Mouse (Mus musculus): ENCODE measurements around the gene Snx1.

Snx1 gene

DNA sequence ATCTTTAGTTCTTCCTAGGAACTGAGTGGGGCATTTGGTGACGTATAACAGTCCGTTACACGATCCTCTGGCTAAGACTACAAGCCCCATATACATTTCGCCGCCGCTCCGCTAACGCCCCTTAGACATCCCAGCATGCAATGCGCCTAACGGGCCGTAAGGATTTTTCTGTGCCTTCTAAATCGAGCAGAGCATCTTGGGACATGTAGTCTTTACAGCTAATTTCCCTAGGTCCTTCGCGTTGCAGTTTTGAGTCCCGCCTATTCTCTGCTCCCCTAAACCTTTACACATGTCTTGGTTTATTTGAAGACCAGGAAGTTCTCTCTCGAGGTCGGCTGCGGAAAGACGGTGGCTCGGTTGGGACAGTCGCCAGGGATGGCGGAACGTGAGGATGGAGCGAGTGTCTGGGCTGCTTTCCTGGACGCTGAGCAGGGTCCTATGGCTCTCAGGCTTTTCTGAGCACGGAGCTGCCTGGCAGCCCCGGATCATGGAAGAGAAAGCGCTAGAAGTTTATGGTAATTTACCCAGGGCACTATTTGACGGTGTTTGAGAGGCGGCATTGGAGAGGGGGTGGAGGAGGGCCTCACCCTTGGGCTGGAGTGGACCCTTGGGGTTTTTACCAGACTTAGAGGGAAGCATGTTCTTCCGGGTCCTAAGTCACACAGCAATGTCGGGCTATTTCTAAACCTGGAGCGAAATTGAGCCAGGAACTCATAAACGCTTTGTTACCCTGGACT, at the start of gene Snx1, which contains the start of gene Ciao2a:
Gene Snx1, minus strand, starts transcription at position 132 of the 737 bp plus-strand sequence.
Gene Ciao2a, plus strand, starts transcription at position 156 of the 737 bp plus-strand sequence.
- DNase-seq (ENCODE audit: low spot score) = peak; percentile 64

GRCm38 (mm10) chr9:66174985-66175384, 48.6 kb upstream of the Snx1 start:
- DNase-seq (ENCODE audit: low spot score) = no peak

- DNase-seq (ENCODE audit: low spot score) = no peak
Measured at GRCm38 (mm10) chr9:66173316-66173855, 47.0 kb upstream of the Snx1 start.

DNA sequence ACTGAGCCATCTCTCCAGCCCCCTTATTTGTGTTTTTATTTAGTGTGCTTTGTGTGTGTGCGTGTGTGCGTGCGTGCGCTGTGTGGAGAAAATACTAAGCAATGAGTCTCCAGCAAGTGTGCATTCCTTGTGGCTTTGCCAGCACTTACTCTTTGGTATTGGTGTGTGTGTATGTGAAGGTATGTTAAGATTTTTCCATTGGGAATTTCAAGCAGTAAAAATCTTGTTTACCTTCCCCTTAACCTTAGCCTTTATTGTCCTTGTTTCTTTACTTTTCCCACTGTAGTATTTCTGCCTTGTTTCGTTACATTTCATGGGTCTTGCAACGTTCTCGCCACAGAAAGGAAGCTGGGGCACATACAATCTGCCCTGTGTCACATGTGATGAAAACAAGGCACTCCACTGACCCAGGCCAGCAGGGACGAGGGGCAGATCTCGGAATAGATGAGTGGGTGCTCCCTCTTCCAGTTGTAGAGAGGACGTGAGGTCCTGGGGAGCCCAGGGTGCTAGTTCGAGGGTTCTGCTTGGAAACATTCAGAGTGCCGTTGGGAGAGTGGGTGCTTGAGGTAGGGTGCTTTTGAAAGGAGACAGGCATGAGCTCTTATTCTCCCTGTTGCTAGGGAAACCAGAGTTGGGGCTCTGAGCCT, 45.0 kb upstream of the Snx1 start:
- DNase-seq (ENCODE audit: low spot score) = no peak

GRCm38 (mm10) chr9:66170506-66170905, 44.1 kb upstream of the Snx1 start:
- no peak for DNase-seq (ENCODE audit: low spot score)

GRCm38 (mm10) chr9:66168233-66168632, 41.8 kb upstream of the Snx1 start:
- DNase-seq (ENCODE audit: low spot score) = no peak

DNA sequence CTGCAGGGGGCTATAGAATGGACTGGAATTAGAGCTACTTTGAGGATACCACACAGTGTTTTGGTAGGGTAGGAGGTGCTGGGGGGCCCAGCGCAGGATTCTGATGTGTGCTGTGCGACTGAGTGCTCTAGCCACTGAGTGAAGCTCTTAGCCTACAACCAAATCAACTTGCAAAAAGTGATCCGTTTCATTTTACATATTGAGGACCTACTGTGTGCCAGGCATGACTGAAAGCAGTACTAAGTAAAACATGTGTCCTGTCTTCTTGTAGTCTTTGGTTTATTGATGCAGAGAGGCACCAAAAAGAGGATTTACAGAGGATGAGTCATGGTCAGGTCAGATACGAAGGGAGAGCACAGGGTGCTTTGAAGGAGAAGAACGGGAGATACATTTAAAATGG, 40.8 kb upstream of the Snx1 start:
- no peak for DNase-seq (ENCODE audit: low spot score)

GRCm38 (mm10) chr9:66162995-66163394, 36.6 kb upstream of the Snx1 start:
- no peak for DNase-seq (ENCODE audit: low spot score)

GRCm38 (mm10) chr9:66160155-66160554, 33.8 kb upstream of the Snx1 start:
- DNase-seq (ENCODE audit: low spot score) = no peak

DNA sequence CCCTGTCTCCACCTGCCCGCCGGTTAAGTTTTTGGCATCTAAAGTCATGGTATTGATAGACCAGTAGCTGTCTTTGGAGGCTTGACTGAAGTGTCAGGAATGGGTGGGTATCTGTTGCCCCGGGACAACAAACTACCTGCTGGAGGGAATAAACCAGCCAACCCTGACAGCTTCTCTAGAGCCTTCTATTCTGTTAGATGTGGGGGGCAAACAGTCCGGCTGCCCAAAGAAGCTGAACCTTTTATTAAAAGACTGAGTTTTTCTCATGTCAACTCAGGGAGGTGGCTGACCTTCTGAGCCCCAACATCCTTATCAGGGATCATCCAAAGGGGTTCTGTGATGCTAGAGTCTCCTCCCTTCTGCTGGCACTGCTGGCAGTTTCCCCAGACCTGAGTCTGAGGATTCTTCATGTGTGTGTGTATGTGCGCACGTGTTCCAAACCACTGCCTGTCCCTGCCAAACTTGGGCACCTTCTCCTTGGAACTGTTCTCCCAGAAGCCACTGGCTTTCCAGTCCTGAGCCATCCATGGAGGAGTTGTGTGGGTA, 32.6 kb upstream of the Snx1 start:
- DNase-seq (ENCODE audit: low spot score) = no peak

DNA sequence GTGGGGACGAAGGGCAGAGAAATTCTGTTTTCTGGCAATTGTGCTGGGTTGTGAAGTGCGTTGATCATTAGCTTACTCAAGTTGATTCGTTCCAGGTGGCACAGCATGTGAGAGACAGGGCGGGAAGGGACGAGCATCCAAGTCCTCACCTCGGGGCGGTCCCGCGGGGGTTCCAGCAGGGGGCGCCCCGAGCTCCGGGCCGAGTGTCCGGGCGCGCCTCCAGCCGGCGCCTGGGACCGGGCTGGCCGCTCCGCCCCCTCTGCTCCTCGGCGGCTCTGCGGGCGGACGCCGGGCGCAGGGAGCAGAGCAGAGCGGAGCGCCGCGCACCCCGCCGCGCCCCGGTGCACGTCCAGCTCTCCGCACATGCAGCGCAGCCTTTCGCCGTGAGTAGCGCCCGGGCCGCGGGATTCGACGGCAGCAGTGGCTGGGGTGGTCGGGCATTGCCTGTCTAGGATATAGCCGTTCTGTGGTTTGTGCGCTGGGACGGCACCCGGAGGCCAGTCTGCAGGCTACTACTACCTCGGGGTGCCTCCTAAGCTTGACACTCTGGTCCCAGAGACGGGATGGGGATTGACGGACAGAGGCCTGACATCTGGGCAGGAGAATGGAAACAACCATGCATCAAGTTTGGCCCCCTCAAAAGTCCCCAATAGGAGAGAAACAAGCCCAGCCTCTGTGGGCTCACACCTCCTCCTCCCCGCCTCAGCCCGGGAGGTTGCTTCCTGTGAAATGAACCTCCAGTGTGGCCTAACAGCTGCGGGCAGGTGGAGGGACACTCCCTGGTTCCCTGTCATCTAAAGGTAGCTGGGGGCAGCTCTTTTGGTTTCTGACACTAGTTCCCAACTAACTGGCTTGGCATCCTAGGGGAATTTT, 31.8 kb upstream of the Snx1 start, which contains the start of gene Dapk2:
Gene Dapk2, plus strand, starts transcription at position 266 of the 873 bp plus-strand sequence.
- DNase-seq (ENCODE audit: low spot score) = peak; percentile 66

- DNase-seq (ENCODE audit: low spot score) = no peak
Measured at GRCm38 (mm10) chr9:66155534-66155933, 29.1 kb upstream of the Snx1 start.

- no peak for DNase-seq (ENCODE audit: low spot score)
Measured at GRCm38 (mm10) chr9:66154013-66154412, 27.6 kb upstream of the Snx1 start.

DNA sequence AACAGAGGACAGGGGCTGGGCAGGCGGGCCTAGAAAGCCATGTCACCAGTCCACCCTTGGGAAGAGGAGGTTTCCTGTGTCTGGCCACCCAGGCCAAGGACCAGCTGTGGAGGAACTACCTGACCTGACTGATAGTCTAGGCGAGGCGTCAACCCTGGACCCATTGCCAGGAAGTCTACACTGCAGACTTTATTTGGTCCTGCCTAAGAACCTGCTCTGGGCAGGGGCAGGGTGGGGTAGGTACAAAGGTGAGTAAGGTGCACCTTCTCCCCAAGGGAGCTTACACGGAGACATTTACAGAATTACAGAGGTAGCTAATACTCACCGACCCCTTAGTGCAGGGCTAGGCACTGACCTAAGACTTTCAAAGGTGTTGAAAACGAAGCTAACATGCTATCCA, 27.2 kb upstream of the Snx1 start:
- no peak for DNase-seq (ENCODE audit: low spot score)

DNA sequence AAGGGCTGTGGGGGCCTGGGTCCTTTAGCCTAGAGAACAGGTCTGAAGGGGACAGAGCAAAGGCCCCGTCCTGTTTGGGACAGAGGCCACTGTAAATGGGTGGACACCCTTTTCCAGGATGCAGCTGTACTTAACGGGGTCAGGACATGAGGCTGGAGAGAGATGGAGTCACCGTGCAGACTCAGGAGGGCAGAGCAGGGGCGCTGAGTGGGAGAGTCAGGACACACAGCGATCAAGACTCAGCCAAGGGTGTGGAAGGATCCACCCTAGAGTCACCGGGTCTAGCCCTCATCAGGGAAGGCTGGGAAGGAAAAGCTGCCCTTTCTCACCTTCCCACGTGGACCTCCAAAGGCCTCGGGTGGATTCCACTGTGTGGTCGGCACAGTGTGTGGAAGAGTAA, 25.6 kb upstream of the Snx1 start:
- no peak for DNase-seq (ENCODE audit: low spot score)

DNA sequence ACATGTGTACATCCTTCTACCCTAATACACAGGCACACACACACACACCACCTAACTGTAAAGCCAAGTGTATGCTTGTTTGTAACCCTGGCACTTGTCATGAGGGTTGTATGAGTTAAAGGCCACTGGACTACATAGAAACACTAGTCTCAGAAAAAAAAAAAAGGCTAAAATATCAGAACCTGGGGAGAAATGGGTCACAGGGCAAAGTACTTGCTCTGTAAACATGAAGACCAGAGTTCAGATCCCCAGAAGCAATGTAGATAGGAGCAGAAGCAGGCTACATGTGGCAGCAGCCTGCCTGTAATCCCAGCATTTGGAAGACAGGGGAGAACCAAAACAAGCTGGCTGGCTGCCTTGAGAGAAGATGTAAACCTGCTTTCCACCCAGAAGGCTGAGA, 19.8 kb upstream of the Snx1 start:
- no peak for DNase-seq (ENCODE audit: low spot score)

GRCm38 (mm10) chr9:66144248-66144647, 17.9 kb upstream of the Snx1 start:
- peak; percentile 35 for DNase-seq (ENCODE audit: low spot score)

GRCm38 (mm10) chr9:66142265-66142664, 15.9 kb upstream of the Snx1 start:
- no peak for DNase-seq (ENCODE audit: low spot score)

DNA sequence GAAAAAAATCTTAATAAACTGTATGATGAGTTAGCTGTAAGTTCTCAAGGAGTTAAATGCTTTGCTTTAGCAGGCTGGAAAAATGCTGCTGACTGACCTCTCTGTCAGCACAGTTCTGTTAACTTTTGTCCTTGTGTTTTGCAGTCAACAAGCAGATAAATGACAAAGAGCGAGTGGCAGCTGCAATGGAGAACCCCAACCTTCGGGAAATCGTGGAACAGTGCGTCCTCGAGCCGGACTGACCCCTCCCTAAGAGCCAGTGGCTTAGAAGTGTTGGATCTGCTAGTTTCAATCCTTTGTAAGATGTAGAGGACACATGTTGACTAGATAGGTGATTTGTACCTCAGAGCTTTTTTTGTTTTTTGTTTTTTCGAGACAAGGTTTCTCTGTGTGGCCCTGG, 11.8 kb upstream of the Snx1 start:
- DNase-seq (ENCODE audit: low spot score) = no peak

- DNase-seq (ENCODE audit: low spot score) = no peak
Measured at GRCm38 (mm10) chr9:66135967-66136366, 9.6 kb upstream of the Snx1 start.

DNA sequence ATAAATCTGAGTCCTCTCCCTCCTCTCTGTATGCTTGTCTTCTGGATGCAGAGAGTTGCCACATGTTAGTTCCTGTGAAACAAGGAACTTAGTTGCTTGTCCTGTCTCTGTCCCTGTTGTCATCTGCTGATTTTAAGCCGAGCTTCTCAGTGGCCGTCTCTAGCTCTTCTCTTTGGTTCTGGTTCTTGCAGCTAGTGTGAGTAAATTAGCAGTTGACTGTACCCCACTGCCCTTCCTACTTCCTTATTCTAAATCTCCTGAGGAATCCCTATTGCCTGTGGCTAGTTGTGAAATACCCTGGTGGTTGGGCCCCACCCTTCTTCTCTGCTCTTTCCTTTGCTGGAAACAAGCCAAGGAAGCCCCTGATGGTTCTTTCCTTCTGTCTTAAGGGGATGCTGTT, 5.1 kb upstream of the Snx1 start:
- DNase-seq (ENCODE audit: low spot score) = no peak

DNA sequence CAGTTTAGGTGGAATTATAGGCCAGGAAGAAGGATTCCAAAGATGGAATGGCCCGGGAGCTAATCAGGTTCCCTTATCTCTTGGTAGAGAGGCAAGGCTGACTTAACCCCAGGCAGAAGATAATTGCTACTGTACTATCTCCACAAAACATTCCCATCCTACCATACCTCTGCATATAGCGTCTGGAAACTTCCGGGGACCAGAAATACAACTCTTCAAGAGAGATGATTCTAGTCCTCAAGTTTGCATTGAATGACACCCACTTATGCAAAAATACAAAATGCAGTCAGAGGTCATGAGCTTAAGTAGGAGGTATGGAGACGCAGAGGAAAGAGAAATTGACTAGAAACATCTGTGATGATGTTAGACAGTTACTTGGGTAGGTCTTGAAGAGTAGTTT, 1.5 kb upstream of the Snx1 start:
- no peak for DNase-seq (ENCODE audit: low spot score)

Measured in ovary, postnatal 10 days (tissue).